Mouse (Mus musculus): ENCODE measurements around the gene Chmp5.

- TF ChIP-seq EP300 (IDR thresholded peaks at IDR 0.05; ENCODE audit: low read depth) (no peak), CTCF (IDR thresholded peaks at IDR 0.05; ENCODE audit: low read depth) (no peak)
These were observed 27.5 kb downstream of the Chmp5 start for GRCm38 (mm10) chr4:40975678-40976077.
